Mouse (Mus musculus) urinary bladder, postnatal 36 days (tissue): ENCODE measurements around the gene Cep295nl.

ENCODE experiments used
- DNase-seq, 2 experiments: peaks; one replicate each; pipeline ENCODE4 v3.0.0; 2022; ENCODE audit warnings: low spot score in 2 of 2, mixed read lengths in 1 of 2

Cep295nl gene

DNA sequence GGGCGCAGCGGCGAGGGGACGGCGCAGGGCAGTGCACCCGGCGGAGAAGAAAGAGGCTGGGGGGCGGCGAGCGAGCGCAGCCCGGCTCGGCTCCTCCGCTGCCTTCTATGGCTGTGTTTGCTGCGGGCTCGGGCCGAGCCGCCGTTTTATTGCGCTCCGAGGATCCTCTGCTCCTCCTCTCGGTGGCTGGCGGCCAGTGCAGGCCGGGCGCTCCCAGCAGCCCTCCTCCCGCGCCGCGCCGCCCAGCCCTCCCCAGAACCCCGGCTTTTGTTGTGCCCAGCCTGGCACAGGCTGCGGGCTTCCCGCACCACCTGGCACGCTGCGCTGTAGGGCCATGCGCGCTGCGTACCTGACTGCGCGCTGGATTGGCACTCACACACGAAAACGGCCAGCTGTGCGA is 12.9 kb upstream of the Cep295nl start:
- DNase-seq, result peak; percentile 81 to 89

DNA sequence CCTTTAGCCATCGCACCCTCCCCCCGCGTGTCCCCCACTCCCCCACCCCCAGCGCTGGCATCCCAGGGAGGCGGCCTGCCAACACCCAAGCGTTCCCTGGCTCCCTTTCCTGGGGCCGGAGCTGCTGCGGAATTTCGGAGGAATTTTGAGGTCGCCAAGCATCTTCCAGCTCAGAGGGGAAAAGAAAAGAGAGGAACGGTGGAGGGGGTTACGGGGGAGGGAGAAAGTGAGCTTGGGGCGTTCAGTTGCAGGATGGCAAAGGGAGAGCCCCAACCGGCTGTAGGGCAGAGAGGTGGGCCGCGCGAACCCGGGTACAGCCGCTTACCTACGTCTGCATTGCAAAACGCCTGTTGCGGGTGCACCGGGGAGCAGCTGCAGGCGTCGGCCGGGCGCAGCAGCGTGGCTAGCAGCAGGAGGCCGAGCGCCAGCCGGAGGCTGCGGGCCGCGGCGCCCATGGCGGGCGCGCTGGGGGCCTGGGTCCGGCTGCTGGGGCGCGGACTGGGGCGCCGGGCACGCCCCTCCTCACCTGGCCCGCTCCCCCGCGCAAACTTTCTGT is 12.4 kb upstream of the Cep295nl start:
- DNase-seq, result no peak

DNA sequence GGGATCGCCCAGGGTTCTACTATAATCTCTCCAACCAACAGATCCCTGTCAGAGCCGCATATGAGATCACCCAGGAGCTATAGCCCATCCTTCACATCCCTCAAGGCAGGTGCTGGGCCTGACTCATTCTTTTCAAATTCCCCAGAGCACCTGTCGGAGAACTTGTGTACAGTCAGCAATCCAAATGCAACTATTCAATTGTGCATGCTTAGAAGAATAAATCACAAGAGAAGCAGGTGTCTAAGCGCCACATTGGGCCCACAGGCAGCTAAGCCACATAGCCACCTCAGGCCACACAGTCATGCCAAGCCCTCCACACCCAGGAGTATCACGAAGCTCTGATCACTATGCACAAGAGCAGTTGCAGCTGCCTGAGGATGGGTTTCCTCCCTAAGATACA is 7.2 kb upstream of the Cep295nl start:
- no peak for DNase-seq

DNA sequence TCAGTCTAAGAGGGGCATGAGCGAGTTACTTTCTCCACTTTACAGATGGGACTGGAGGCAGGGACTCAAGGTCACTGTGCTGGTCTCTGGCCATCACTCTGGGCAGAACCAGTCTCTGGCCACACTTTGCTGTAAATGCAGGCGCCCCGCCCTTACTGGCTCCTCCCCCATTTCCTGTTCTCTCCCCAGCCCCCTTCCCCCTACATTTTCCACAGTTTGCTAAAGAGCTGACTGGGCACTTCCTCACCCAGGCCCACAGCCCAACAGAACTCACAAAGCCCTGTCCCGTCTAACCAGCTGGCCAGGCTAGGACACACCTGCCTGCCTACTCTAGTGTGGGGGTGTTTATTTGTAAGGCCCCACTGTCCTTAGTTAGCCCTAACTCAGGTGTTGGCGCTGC is 6.6 kb upstream of the Cep295nl start:
- peak; percentile 50 to 59 for DNase-seq

DNA sequence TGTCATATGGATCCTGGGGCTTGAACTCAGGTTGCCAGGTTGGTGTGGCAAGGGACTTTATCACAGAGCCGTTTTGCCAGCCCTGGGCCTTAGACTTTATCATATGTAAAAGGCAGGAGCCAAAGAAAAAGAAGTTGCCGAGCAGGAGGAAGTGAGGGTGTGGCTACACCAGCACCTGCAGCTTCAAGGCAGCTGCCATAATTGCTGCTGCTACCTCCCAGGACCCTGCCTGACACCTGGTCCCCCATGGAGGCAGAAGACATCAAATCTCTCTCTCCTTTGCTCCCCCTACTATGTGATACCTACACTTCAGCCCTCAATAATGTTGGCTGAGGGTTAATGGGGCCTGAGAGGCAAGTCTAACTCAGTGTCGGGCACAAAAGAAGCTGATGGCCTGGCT is 6.1 kb upstream of the Cep295nl start:
- DNase-seq, result no peak

DNA sequence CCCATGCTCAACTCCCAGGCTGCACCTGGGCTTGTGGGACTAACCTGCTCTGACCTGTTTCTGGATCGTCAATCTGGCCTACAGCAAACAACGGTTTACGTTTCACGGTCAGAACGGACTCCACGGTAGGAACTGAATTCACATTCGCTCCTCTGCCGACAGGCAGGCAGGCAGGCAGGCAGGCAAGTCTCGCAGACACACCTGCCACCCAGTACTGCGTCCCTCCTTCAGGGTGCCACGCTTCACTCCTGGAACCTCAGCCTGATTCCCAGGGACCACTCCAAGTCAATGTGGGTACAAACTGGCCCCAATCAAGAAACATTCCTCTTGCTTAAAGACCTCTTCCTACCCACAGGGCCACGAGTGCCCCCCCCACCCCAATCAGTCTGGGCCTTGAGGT is 5.6 kb upstream of the Cep295nl start:
- DNase-seq, result no peak

DNA sequence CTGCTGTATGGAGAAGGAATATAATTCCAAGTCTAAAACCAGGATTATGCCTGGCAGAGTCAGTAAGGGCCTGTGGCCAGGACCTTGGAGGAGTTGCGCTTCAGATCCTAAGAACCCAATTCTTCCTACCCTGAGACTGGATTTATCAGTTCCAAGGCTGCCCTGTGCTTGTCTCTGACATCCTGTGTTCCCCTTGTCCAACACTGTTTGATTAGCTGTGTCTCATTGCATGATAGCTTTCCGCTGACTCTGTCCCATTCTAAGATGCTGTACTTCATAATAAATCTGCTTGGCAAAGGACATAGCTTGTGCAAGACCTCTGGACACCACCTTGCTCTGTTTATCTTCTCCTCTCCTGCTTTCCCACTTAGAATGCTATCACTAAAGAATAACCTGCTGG is 5.1 kb upstream of the Cep295nl start:
- no peak for DNase-seq

DNA sequence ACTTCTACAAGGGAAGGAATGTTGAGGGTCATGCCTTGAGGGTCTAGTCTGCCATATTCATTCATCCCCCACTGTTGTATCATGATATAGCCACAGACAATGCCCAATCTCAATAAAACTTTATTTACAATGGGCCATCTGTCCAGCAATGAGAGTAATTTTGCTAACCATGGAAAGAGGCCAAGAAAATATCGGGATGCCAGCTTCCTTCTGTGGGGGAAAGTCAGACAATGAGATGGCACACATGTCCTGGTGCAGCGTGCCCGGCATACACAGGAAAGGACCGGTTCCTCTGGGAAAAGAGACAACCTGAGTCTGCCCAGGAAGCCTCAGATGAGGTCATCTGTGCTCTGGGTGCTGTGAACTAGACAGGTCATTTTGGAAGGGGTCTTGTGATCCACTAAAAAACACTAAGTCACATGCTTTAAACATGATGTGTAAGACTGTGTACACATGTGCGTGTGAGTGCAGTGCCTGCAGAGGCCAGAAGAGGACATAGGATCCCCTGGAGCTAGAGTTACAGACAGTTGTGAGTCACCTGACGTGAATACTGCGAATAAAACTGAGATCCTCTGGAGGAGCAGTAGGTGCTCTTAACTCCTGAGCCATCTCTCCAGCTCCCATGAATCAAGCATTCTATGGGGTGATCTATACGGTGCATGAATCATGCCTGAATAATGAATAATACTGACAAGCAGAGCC is 4.2 kb upstream of the Cep295nl start:
- DNase-seq, result no peak

DNA sequence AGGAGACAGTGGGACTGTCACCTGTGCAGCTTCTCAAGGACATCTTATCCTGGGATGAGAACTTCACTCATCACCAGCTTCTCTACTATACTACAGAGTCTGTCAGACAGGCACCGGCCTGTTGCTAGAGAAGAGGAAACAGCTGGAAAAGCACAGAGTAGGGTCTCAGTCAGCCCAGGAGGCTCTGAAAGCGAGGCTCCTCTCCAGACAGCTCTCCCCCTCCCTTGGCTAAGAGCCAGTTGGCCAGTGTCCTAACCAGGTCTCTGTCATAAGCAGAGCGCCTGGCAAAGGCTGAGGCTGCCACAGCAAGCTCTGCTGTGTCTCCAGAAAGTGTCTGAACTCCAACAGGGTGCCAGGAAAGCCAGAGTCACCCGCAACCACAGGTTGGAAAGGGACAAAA is 3.4 kb upstream of the Cep295nl start:
- DNase-seq, result no peak

DNA sequence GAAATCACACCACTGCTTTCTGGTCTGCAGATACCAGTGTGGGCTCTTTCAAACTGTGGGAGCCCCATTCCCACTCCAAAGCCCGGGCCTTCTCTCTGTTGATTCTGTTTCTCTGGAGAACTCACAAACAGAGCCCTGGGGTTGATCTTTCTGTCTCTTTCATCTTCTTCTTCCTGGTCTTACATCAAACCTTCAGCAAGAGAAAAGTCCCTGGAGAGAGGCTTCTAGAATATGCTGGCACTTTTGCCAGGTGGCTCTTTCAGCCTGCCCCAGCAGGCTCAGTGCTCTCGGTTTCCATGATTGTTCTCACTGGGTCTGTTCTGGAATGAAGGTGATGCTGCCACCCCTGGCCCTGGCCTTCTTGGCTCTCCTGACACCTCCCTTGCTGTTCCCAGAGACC is 1.3 kb upstream of the Cep295nl start:
- DNase-seq, result no peak

DNA sequence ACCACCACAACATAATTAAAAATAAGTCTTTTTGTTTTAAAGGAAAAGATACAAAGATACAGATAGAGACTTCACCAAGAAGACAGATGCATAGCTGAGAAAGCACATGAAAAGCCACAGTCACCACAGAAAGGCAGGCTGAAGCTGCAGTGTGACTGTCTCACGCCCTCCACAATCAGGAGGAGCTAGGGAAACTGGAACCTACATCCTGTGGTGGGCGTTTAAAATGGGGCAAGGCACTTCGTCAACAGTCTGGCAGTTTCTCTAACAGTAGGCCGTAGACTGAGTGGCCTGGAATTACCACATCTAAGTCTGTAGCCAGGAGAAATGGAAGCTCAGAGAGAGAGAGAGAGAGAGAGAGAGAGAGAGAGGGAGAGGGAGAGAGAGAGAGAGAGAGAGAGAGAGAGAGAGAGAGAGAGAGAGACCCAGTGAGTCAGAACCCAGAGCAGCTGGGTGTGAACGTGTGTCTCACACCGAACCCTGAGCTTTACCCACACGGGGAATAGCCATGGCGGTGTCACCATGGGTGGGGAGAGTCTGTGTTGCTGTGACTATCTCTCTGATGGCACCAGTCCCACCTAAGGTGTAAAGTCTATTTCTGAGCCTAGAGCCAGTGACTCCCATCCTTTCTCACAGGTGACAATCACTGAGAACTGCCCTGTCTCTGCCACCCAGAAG is 4.7 kb downstream of the Cep295nl start:
- no peak for DNase-seq

DNA sequence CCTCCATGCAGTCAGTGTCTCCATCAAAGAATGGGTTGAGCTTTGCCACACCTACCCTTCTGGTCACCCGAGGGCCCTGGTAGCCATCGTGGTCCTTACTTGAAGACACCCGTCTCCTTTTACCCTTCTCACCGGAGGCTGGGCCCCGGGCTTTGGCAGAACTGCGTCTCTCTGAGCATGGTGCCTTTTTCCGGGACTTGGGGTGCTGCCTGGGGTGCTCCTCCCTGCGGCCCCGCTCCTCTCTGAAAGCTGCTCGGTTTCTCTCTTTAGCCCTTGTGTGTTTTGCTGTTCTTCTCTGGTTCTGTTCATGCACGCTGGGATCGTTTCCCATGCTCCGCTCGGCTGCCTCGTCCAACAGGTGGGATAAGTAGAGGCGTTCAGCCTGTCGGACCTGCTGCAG is 8.9 kb downstream of the Cep295nl start:
- DNase-seq, result no peak

DNA sequence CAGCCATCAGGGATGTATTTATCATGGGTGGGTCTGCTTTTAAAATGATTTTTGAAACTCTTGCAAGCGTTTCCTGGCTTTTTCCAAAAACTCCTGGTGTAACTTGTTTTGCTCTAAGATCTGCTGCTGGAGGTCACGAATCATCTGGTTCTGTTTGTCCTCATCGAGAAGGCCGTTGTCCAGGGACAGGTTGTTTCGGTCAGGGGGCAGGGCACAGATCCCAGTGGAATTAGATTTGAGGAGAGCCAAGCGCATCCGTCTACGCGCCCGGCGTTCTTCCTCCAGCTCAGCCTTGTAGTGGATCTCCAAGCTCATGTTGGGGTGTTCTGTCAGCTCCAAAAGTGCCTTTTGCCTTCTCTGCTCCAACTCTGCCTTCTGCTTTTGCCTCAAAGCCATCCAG is 9.9 kb downstream of the Cep295nl start:
- DNase-seq, result peak in 1 of 2 experiments; percentile 70

DNA sequence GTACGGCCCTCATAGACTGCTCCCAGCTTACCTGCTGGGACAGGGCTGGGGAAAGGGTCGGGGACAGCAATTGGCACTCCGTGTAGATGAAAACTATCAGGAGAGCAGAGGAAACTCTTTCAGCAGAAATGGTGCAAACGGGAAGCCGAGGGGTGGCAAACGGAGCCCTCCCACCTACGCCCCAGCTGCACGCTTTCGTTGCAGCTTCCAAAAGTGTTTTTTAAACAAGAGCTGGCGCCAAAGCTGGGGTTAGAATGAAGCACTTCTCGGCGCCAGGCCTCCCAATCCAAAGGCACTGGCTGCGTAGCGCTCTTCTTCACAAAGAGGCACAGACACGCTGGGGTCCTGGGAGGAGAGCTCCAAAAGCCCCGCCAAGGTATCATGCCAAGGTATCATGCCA is 11.5 kb downstream of the Cep295nl start:
- no peak for DNase-seq

DNA sequence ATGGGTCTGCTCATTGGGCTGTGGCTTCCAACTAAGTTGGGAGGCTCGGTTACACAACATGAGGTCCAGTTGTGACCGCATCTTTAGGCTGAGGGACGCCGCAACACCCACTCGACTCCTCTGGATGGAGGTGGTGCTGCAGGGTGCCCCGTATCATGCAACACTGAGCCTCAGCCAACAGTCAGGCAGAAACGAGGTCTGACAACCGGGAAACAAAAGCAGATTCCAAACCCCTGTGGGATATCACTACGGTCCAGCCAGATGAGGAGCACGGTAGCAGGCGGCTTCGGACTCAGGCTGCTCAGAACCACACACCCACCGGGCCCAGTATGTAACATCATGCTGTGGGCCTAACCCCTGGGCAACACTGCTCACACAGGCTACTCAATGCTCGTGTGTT is 11.9 kb downstream of the Cep295nl start:
- DNase-seq, result no peak

DNA sequence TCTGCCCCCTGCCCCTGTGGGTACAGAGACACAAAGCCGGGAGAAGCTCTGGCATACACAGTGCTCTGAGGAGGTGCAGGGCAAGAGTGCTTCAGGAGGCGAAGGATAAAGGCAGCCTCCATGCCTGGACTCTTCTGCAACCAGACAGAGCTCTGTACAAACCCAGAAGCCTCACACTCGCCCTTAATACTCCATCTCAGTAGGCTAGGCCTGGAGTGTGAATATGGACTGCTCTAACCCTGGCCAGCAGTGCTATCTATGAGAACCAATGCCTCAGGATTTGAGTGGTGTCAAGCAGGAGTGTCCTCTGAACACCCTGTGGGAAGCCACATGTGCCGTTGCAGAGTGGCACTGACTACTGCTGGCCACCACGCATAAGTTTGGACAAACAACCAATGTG is 13.4 kb downstream of the Cep295nl start:
- no peak for DNase-seq

DNA sequence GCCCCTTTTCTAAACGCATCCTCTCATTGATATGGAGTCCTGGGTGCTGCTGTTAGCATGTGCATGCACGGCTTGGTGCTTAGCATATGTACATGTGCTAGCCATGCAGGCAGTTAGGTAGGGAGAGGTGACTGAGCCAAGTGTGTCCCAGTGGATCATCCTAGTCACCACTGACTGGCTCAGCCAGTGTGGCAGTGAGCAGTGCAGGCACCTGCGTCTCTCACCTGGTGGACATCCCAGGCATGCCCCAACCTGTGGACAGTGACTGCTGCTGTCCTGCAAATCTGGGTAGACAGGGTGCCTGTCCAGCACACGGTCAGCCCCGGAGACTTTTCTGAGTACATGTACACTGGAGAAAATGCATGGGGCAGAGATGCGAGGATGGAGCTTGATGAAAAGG is 13.8 kb downstream of the Cep295nl start:
- DNase-seq, result no peak

DNA sequence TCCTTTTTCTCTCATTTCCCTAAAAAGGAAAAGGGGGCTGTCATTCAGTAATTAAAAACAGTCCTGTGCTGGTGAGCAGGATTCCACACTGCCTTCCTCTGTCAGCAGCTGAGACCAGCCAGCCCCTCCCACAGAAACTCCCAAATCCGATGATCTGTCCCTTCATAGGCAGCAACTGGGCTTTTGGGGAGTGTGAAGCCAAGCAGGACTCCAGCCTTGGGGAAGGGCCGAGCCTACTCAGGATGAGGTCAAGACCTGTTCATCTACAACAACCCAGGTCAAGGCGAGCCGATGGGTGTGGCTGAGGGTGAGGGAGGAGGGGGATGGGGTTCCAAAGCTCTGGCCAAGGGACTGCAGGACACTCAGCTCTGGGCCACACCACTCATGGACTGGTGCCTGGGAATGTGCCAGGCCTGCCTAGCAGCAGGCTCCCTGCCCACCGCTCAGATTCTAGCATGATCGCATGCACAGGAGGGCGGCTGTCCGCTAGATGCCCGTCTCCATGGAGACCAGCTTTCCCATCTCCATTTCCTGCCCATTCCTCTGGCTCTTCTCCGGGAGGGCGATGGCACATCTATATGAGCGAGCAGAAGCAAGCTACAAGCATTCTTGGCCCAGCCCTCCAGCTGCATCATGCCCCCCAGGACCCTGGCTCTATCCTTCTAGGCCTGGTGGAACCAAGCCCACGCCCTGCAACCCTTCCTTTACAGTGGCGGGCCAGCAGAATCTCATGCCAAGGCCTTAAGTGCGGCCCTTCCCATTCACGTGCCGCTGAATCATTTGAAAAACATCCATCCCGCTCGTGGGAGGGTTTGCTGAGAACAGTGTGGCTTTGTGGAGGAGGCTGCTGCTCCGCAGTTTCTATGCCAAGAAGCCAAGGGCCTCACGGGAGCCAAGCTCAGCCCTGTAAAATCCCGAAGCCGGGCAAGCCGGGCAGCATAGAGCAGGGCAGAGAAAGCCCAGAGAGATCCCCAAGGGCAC is 15.0 kb downstream of the Cep295nl start:
- peak; percentile 66 to 76 for DNase-seq

DNA sequence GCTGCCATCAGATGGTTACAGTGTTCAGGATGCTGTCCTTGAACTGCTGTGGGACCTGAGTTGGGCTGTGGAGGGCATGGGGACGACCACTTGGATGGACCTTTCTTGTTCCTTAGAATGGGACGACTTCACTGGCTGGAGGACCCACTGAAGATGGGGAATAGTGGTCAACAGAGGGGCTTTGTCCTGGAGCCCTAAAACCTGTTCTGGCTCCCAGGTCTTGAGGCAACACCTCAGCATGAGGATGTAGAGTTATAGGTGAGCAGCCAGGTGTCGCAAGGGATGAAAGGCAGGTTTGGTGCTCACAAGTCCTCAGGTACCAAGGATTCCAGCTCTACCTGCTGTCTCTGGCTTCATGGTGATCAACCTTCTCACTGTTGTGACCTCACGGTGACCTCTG is 15.8 kb downstream of the Cep295nl start:
- no peak for DNase-seq

DNA sequence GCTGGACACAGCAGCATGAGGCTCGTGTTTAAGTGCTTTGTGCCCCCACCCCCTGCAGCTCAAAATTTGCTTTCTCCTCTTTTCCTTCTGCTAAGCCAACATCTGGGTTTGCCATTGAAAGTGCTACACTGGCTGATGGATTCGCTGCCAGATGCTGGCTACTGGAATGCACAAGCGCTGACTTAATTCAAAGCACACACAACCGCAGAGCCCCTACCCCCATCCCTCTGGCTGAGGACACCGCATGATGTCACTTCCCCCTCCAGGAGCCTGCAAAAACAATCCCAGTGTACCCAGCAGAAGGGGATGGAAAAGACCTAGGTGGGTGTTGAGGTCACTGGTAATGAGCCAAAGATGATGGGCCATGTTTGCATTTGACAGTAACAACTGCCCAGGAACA is 17.8 kb downstream of the Cep295nl start:
- no peak for DNase-seq

DNA sequence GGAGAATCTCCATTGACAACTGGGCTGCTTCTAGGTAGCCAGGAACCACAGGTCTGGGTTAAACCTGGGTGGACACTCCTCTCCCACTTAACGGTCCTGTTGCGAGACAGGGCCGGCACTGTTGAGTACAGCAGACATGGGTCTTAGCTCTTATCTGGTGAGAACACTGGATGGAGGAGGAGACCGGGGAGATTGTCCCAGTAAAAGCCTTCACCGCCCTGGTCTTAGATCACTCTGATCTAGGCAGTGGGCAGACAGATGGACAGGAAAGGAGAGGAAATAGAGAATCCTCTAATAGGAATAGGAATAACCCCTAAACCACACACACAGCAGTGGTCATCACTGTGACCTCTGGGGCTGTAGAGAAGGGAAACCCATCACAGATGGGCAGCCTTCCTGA is 18.3 kb downstream of the Cep295nl start:
- DNase-seq, result no peak

DNA sequence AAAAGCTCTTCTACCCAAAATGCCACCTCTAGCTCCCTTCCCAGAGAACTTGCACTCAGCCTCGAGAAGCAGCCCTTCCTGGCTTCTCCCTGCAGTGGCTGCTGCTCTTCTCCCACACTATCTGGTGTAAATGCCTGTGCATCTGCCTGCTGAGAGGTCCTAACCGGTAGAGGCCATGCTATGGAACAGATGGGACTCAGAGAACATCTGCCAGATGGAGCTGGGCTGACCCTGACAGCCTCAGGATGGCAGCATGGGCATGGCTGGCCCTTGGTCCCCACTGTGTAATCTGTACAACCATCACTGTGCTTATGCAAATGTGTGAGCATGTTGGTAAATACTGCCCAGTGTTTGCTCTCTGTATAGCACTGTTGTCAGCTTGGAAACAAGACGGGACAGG is 19.7 kb downstream of the Cep295nl start:
- no peak for DNase-seq
